Mouse (Mus musculus) cortical plate, adult 2 months (tissue): ENCODE data around the gene Prkd1.

Experiments
- CTCF ChIP-seq: fragments of 200-500 bp; IDR thresholded peaks from 2 replicates; pipeline ENCODE4 v1.5.1; 2011; ENCODE audit warnings: mild to moderate bottlenecking, control low read depth, low read length; ENCODE audit not compliant: insufficient read depth; ENCODE audit errors: extremely low read depth
- POLR2A ChIP-seq: fragments of 200-500 bp; IDR thresholded peaks from 2 replicates; pipeline ENCODE4 v1.6.1; 2011; ENCODE audit warnings: mild to moderate bottlenecking, low read length, control low read depth; ENCODE audit not compliant: insufficient read depth; ENCODE audit errors: extremely low read depth

DNA sequence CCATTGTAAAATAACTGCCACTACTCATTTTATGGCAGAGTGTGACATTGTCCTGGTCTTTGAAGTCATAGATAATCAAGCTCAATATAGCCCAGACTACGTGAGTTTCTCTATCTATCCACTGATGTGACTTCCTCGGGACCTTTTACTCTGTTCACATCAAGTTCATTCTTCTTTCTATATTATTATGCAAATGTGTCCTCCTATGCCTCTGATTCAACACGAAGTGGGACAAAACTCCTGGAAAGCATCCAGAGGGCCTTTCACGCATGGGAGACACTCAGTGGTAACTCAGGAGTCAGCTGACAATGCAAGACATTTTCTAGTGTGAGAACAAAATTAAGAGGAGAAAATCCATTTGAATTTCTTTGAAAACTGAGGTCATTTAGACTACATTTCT, 315.7 kb downstream of the Prkd1 start:
- no peak for TF ChIP-seq POLR2A
- no peak for TF ChIP-seq CTCF
